ENCODE assay signal across 12 mouse cellular contexts in genomic region chr13:35783576-35783975, GRCm38 (mm10).
A peak's percentile ranks its signal among the peaks of the same experiment; 100 is the strongest.
DNase-seq lines count a peak whose midpoint lies in the region; ATAC-seq and TF ChIP-seq lines count a peak whose summit lies in the region.
"Had no signal": no experiment of that assay in that cellular context is flagged by ENCODE, and none has a peak within 500 bp of the region (broad histone marks: within the 10 kb centered on the region; RNA-seq: fewer than 3 reads in every experiment).

No protein-coding gene starts in this region.

- DNase-seq in left cerebral cortex, postnatal 25 days (ENCODE audit: low spot score in 2 of 2), result peak; percentile 8 to 44
- DNase-seq in left cerebral cortex, adult 11 months (ENCODE audit: low spot score), result no peak
- DNase-seq in CH12.LX (ENCODE audit: extremely low read depth), result peak; percentile 81
- DNase-seq in testis, postnatal 14 days (ENCODE audit: low spot score), result no peak
- no peak for DNase-seq in neural tube, embryonic 10.5 days (ENCODE audit: extremely low spot score, low spot score)

- peak overlapping the region; percentile 60 for H3K9ac ChIP-seq in CH12.LX (ENCODE audit: insufficient read depth, low read depth)
- H3K9ac ChIP-seq: forebrain, embryonic 13.5 days; heart, embryonic 15.5 days; hindbrain, embryonic 15.5 days; midbrain, embryonic 13.5 days; neural tube, embryonic 13.5 days had no signal

- H3K36me3 ChIP-seq in CH12.LX (replicated peaks in 1 of 2; ENCODE audit: control insufficient read depth in 1 of 2, insufficient read depth in 1 of 2, low read length in 1 of 2), result no peaks in the 10 kb centered on the region
- H3K36me3 ChIP-seq: heart, embryonic 15.5 days; hindbrain, embryonic 15.5 days; midbrain, embryonic 13.5 days; neural tube, embryonic 13.5 days had no signal

- H3K27ac ChIP-seq in CH12.LX (ENCODE audit: insufficient read depth, low read depth), result peak overlapping the region; percentile 61
- H3K27ac ChIP-seq: forebrain, embryonic 13.5 days; heart, embryonic 15.5 days; hindbrain, embryonic 15.5 days; midbrain, embryonic 13.5 days; neural tube, embryonic 13.5 days had no signal

- in situ Hi-C loops in CH12.LX (cut with MboI; ENCODE audit: low pct_ligation_motif_present, low pct_unique_long_range_greater_than_20kb, low sequenced_read_pairs), result loop anchor here (5.0 kb wide), 1 partner anchor 159 kb away; no protein-coding TSS in a partner anchor

- H3K27me3 ChIP-seq in CH12.LX (replicated peaks), result no peaks in the 10 kb centered on the region
- H3K27me3 ChIP-seq: forebrain, embryonic 13.5 days; heart, embryonic 15.5 days; hindbrain, embryonic 15.5 days; midbrain, embryonic 13.5 days; neural tube, embryonic 13.5 days had no signal

- peak overlapping the region; percentile 12 to 27 (median 21) for H3K4me3 ChIP-seq in CH12.LX (replicated peaks in 1 of 3; ENCODE audit: low read depth in 2 of 3, low read length in 2 of 3, poor library complexity in 1 of 3)
- H3K4me3 ChIP-seq: forebrain, embryonic 13.5 days; heart, embryonic 15.5 days; hindbrain, embryonic 15.5 days; midbrain, embryonic 13.5 days; neural tube, embryonic 13.5 days had no signal

- intact Hi-C loops in left cerebral cortex, postnatal 25 days (cut with DNase I), result loop anchor here (5.0 kb wide), 1 partner anchor 164 kb away; no protein-coding TSS in a partner anchor

- dilution Hi-C loops in CH12.LX (cut with MboI; ENCODE audit: extremely low pct_ligation_motif_present, extremely low pct_unique_long_range_greater_than_20kb, low sequenced_read_pairs), result no loop called here

- no peaks in the 10 kb centered on the region; the same call in none of the 2 replicates for H3K79me2 ChIP-seq in CH12.LX (replicated peaks; ENCODE audit: control insufficient read depth, extremely low read depth, insufficient read depth, poor library complexity, severe bottlenecking)

- peak; percentile 81 for ATAC-seq in common myeloid progenitor, adult 5-6 weeks (replicated peaks; ENCODE audit: low read depth, poor library complexity, severe bottlenecking)
- peak; percentile 76 for ATAC-seq in megakaryocyte progenitor cell, adult 5-6 weeks (replicated peaks; ENCODE audit: poor library complexity)

- peaks cover 30 to 77% of the 10 kb centered on the region in 2 experiments for H3K4me1 ChIP-seq in CH12.LX (ENCODE audit: control insufficient read depth in 1 of 2, insufficient read depth in 2 of 2)
- H3K4me1 ChIP-seq: hindbrain, embryonic 15.5 days; midbrain, embryonic 13.5 days; neural tube, embryonic 13.5 days had no signal

- H3K4me2 ChIP-seq in CH12.LX (ENCODE audit: insufficient read depth, low read depth, poor library complexity, severe bottlenecking), result peak overlapping the region; percentile 63
- H3K4me2 ChIP-seq: forebrain, embryonic 13.5 days; heart, embryonic 15.5 days; hindbrain, embryonic 15.5 days; midbrain, embryonic 13.5 days; neural tube, embryonic 13.5 days had no signal

- TF ChIP-seq RAD21 in CH12.LX (IDR thresholded peaks at IDR 0.05; ENCODE audit: low read depth, low read length), result no peak

- no peaks in the 10 kb centered on the region for H3K9me3 ChIP-seq in CH12.LX (replicated peaks; ENCODE audit: low read length)
- H3K9me3 ChIP-seq: forebrain, embryonic 13.5 days; heart, embryonic 15.5 days; hindbrain, embryonic 15.5 days; midbrain, embryonic 13.5 days; neural tube, embryonic 13.5 days had no signal

- TF ChIP-seq POLR2A in CH12.LX (IDR thresholded peaks at IDR 0.05; ENCODE audit: low read depth, low read length), result no peak; the same call in 1 of the 2 replicates

- TF ChIP-seq EP300 in CH12.LX (IDR thresholded peaks at IDR 0.05; ENCODE audit: low read length), result peak; percentile 95

- TF ChIP-seq CTCF in CH12.LX (conservative IDR thresholded peaks at IDR 0.05 in 1 of 2, IDR thresholded peaks at IDR 0.05 in 1 of 2; ENCODE audit: low read depth in 2 of 2, low read length in 2 of 2), result no peak

TF ChIP-seq in CH12.LX, 34 proteins besides CTCF, POLR2A, EP300 and RAD21:
- TF ChIP-seq MEF2A (IDR thresholded peaks at IDR 0.05; ENCODE audit: borderline replicate concordance, low read depth, low read length), result no peak
- no peak for TF ChIP-seq POLR2AphosphoS2 (IDR thresholded peaks at IDR 0.05; ENCODE audit: low read depth, low read length)
- peak; percentile 38; the same call in 1 of the 2 replicates for TF ChIP-seq HCFC1 (IDR thresholded peaks at IDR 0.05; ENCODE audit: low read depth, low read length)
- TF ChIP-seq RCOR1 (conservative IDR thresholded peaks at IDR 0.05; ENCODE audit: low read depth, low read length), result no peak
- no peak for TF ChIP-seq USF1 (IDR thresholded peaks at IDR 0.05; ENCODE audit: low read depth, low read length)
- TF ChIP-seq TBP (conservative IDR thresholded peaks at IDR 0.05; ENCODE audit: low read depth, low read length), result peak; percentile 58; the same call in 1 of the 2 replicates
- TF ChIP-seq CHD2 (IDR thresholded peaks at IDR 0.05; ENCODE audit: low read length), result no peak
- TF ChIP-seq ETS1 (conservative IDR thresholded peaks at IDR 0.05; ENCODE audit: low read depth, low read length), result peak; percentile 76; the same call in 1 of the 2 replicates
- TF ChIP-seq MAFK (IDR thresholded peaks at IDR 0.05; ENCODE audit: insufficient replicate concordance, low read length), result no peak
- TF ChIP-seq IRF4 (IDR thresholded peaks at IDR 0.05; ENCODE audit: low read depth, low read length), result peak; percentile 96
- TF ChIP-seq TCF12 (IDR thresholded peaks at IDR 0.05; ENCODE audit: low read depth, low read length), result no peak
- peak; percentile 65 for TF ChIP-seq SIN3A (IDR thresholded peaks at IDR 0.05; ENCODE audit: low read length)
- TF ChIP-seq MAZ (IDR thresholded peaks at IDR 0.05; ENCODE audit: low read depth, low read length), result no peak
- no peak for TF ChIP-seq CHD1 (IDR thresholded peaks at IDR 0.05; ENCODE audit: low read depth, low read length)
- TF ChIP-seq ZKSCAN1 (IDR thresholded peaks at IDR 0.05; ENCODE audit: borderline replicate concordance, low read depth, low read length), result no peak
- TF ChIP-seq PAX5 (IDR thresholded peaks at IDR 0.05; ENCODE audit: low read length), result no peak
- TF ChIP-seq GABPA (IDR thresholded peaks at IDR 0.05; ENCODE audit: insufficient replicate concordance, low read depth, low read length), result no peak
- TF ChIP-seq ZMIZ1 (IDR thresholded peaks at IDR 0.05; ENCODE audit: low read depth, low read length), result no peak
- TF ChIP-seq MYC (IDR thresholded peaks at IDR 0.05; ENCODE audit: low read depth, low read length), result peak; percentile 74
- no peak for TF ChIP-seq SMC3 (IDR thresholded peaks at IDR 0.05; ENCODE audit: low read depth, low read length)
- TF ChIP-seq MXI1 (IDR thresholded peaks at IDR 0.05; ENCODE audit: low read depth, low read length), result 0 out of 2 replicates have a peak, but pooled peaks have one; percentile 36
- no peak for TF ChIP-seq NRF1 (IDR thresholded peaks at IDR 0.05; ENCODE audit: low read depth, low read length)
- TF ChIP-seq KAT2A (IDR thresholded peaks at IDR 0.05; ENCODE audit: insufficient replicate concordance, low read length), result no peak
- no peak for TF ChIP-seq ZNF384 (IDR thresholded peaks at IDR 0.05; ENCODE audit: low read depth, low read length)
- TF ChIP-seq NELFE (IDR thresholded peaks at IDR 0.05; ENCODE audit: low read depth, low read length), result no peak
- TF ChIP-seq ELF1 (IDR thresholded peaks at IDR 0.05; ENCODE audit: low read depth, low read length), result peak; percentile 57; the same call in 1 of the 2 replicates
- TF ChIP-seq ZC3H11A (IDR thresholded peaks at IDR 0.05; ENCODE audit: low read depth, low read length), result no peak
- TF ChIP-seq BHLHE40 (IDR thresholded peaks at IDR 0.05; ENCODE audit: low read depth, low read length), result peak; percentile 88
TF ChIP-seq in CH12.LX: peak in this region for 9.

Comparison
In these comparisons a context has a peak if more than half of its experiments do, and no peak if none do; other contexts are left out.
1. DNase-seq: peak in left cerebral cortex, postnatal 25 days (2 of 2) and CH12.LX (single experiment); none in left cerebral cortex, adult 11 months (single experiment), testis, postnatal 14 days (single experiment) and neural tube, embryonic 10.5 days (single experiment).